28 mouse cellular contexts compared by ENCODE assay signal in the genomic region with DNA sequence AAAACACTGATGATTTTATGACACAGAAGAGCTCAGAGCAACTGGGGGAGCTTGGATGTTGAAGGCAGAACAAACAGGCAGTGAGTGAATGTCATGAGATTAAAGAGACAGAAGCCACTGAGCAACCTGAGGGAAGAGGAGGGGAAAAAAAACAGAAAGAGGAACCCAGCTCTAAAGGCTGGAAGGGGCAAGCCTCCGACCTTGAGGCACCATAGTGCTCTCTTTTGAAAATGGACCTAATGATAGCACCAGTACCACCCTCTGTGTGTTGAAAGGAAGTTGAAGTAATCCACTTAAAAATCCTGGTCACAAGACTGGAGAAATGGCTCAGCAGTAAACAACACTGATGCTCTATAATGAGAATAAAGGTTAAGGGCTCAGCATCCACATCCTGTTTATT. TPM values are rescaled to one million over a fixed set of nuclear protein-coding genes. Genes with fewer than 3 reads are reported as not detected.
A peak's percentile ranks its signal among the peaks of the same experiment; 100 is the strongest.
DNase-seq lines count a peak whose midpoint lies in the region; ATAC-seq and TF ChIP-seq lines count a peak whose summit lies in the region.
"Had no signal": no experiment of that assay in that cellular context is flagged by ENCODE, and none has a peak within 500 bp of the region (broad histone marks: within the 10 kb centered on the region; RNA-seq: fewer than 3 reads in every experiment).

No protein-coding gene starts in this region.

- no peaks in the 10 kb centered on the region for H3K36me3 ChIP-seq in liver, embryonic 15.5 days (replicated peaks)
- no peaks in the 10 kb centered on the region for H3K36me3 ChIP-seq in liver, embryonic 12.5 days
- peaks cover 0 to 16% of the 10 kb centered on the region in 2 experiments; a peak in 2 of 4 replicates for H3K36me3 ChIP-seq in MEL (ENCODE audit: control insufficient read depth in 1 of 2, insufficient read depth in 2 of 2, low read length in 2 of 2)
- no peaks in the 10 kb centered on the region for H3K36me3 ChIP-seq in midbrain, embryonic 11.5 days (ENCODE audit: control insufficient read depth, insufficient read depth, low read length)
- H3K36me3 ChIP-seq: embryonic facial prominence, embryonic 10.5 days; forebrain, embryonic 15.5 days; limb, embryonic 13.5 days; lung, embryonic 15.5 days; neural tube, embryonic 12.5 days had no signal

- DNase-seq in MEL (ENCODE audit: low read depth, low spot score): peak; percentile 16
- no peak for DNase-seq in midbrain, embryonic 11.5 days (ENCODE audit: low spot score, missing footprints)
- no peak for DNase-seq in heart, postnatal 4 days
- DNase-seq in thymus, postnatal 10 days (ENCODE audit: low spot score in 2 of 2): no peak
- DNase-seq: adrenal gland, postnatal 14 days; B cell, adult 2 months; cerebellum, adult 11 months; cerebellum, adult 9-11 months; gastrocnemius, postnatal 25 days; heart, adult 2 months; kidney, adult 9 months; kidney, postnatal 14 days; layer of hippocampus, postnatal 36 days; midbrain, embryonic 14.5 days; retina, postnatal 1 day; thymus, adult 18-20 months had no signal

- no peak for TF ChIP-seq CTCF in MEL (IDR thresholded peaks at IDR 0.05 in 2 of 3, conservative IDR thresholded peaks at IDR 0.05 in 1 of 3; ENCODE audit: control insufficient read depth in 1 of 3, insufficient read depth in 1 of 3, low read depth in 2 of 3, low read length in 3 of 3, poor library complexity in 1 of 3, severe bottlenecking in 1 of 3)

- no peak for TF ChIP-seq POLR2A in MEL (IDR thresholded peaks at IDR 0.05; ENCODE audit: control insufficient read depth in 1 of 2, insufficient read depth in 1 of 2, low read depth in 1 of 2, low read length in 2 of 2, poor library complexity in 1 of 2)

- H3K9me3 ChIP-seq in liver, embryonic 15.5 days (replicated peaks): no peaks in the 10 kb centered on the region
- no peaks in the 10 kb centered on the region for H3K9me3 ChIP-seq in liver, embryonic 12.5 days (replicated peaks)
- no peaks in the 10 kb centered on the region for H3K9me3 ChIP-seq in MEL (replicated peaks; ENCODE audit: insufficient read depth, low read length)
- H3K9me3 ChIP-seq in midbrain, embryonic 11.5 days (ENCODE audit: control insufficient read depth, low read length): no peaks in the 10 kb centered on the region
- H3K9me3 ChIP-seq: forebrain, embryonic 15.5 days; limb, embryonic 13.5 days; lung, embryonic 15.5 days; megakaryocyte, embryonic 14.5 days; neural tube, embryonic 12.5 days had no signal

- no peak overlapping the region for H3K9ac ChIP-seq in liver, embryonic 15.5 days
- H3K9ac ChIP-seq in liver, embryonic 12.5 days: no peak overlapping the region
- H3K9ac ChIP-seq in MEL (ENCODE audit: control insufficient read depth, low read depth, low read length, poor library complexity, severe bottlenecking): no peak overlapping the region
- H3K9ac ChIP-seq in midbrain, embryonic 11.5 days (ENCODE audit: low read length): no peak overlapping the region
- H3K9ac ChIP-seq: forebrain, embryonic 15.5 days; hindbrain, embryonic 14.5 days; limb, embryonic 13.5 days; lung, embryonic 15.5 days; neural tube, embryonic 12.5 days had no signal

- no peak for TF ChIP-seq EP300 in MEL (IDR thresholded peaks at IDR 0.05; ENCODE audit: low read depth in 1 of 2, low read length in 2 of 2)

- no peaks in the 10 kb centered on the region; the same call in 1 of the 2 replicates for H3K4me1 ChIP-seq in liver, embryonic 15.5 days (replicated peaks)
- H3K4me1 ChIP-seq in liver, embryonic 12.5 days: peaks cover 22% of the 10 kb centered on the region
- H3K4me1 ChIP-seq in MEL (ENCODE audit: control insufficient read depth in 1 of 2, insufficient read depth in 2 of 2, low read length in 2 of 2): peaks cover 3 to 29% of the 10 kb centered on the region in 2 experiments
- H3K4me1 ChIP-seq in midbrain, embryonic 11.5 days (ENCODE audit: control insufficient read depth, insufficient read depth, low read length): no peaks in the 10 kb centered on the region
- H3K4me1 ChIP-seq: embryonic facial prominence, embryonic 10.5 days; forebrain, embryonic 15.5 days; limb, embryonic 13.5 days; lung, embryonic 15.5 days; neural tube, embryonic 12.5 days had no signal

- TF ChIP-seq RAD21 in MEL (IDR thresholded peaks at IDR 0.05; ENCODE audit: low read depth, low read length): no peak

- 16% methylated on average over 1 of the region's 1 CpGs for WGBS in liver, embryonic 15.5 days (ENCODE audit: insufficient replicate concordance)
- WGBS in liver, embryonic 12.5 days (ENCODE audit: insufficient replicate concordance): 21% methylated on average over 1 of the region's 1 CpGs
- 45% methylated on average over 1 of the region's 1 CpGs for WGBS in midbrain, embryonic 11.5 days

- peak overlapping the region; percentile 62 for H3K27ac ChIP-seq in liver, embryonic 15.5 days (replicated peaks)
- H3K27ac ChIP-seq in liver, embryonic 12.5 days: no peak overlapping the region
- no peak overlapping the region for H3K27ac ChIP-seq in MEL (ENCODE audit: control insufficient read depth, low read depth, low read length)
- H3K27ac ChIP-seq in midbrain, embryonic 11.5 days (ENCODE audit: low read depth, low read length): no peak overlapping the region
- H3K27ac ChIP-seq: embryonic facial prominence, embryonic 10.5 days; forebrain, embryonic 15.5 days; heart, adult 2 months; hindbrain, embryonic 14.5 days; limb, embryonic 13.5 days; lung, embryonic 15.5 days; neural tube, embryonic 12.5 days had no signal

- H3K4me2 ChIP-seq in liver, embryonic 15.5 days: no peak overlapping the region; the same call in 1 of the 2 replicates
- H3K4me2 ChIP-seq in liver, embryonic 12.5 days: no peak overlapping the region
- H3K4me2 ChIP-seq in midbrain, embryonic 11.5 days: no peak overlapping the region
- H3K4me2 ChIP-seq: forebrain, embryonic 15.5 days; hindbrain, embryonic 14.5 days; limb, embryonic 13.5 days; lung, embryonic 15.5 days; neural tube, embryonic 12.5 days had no signal

- H3K27me3 ChIP-seq in liver, embryonic 15.5 days: no peaks in the 10 kb centered on the region
- no peaks in the 10 kb centered on the region for H3K27me3 ChIP-seq in liver, embryonic 12.5 days (replicated peaks)
- no peaks in the 10 kb centered on the region for H3K27me3 ChIP-seq in MEL (ENCODE audit: control insufficient read depth in 1 of 2, insufficient read depth in 2 of 2, low read length in 2 of 2)
- H3K27me3 ChIP-seq in midbrain, embryonic 11.5 days (ENCODE audit: control insufficient read depth, insufficient read depth, low read length): no peaks in the 10 kb centered on the region
- H3K27me3 ChIP-seq: forebrain, embryonic 15.5 days; limb, embryonic 13.5 days; lung, embryonic 15.5 days; megakaryocyte, embryonic 14.5 days; neural tube, embryonic 12.5 days had no signal

- no peaks in the 10 kb centered on the region for H3K79me2 ChIP-seq in MEL (ENCODE audit: control insufficient read depth, insufficient read depth, low read length, poor library complexity)

- no peak for ATAC-seq in liver, embryonic 15.5 days (ENCODE audit: insufficient read depth)
- ATAC-seq in liver, embryonic 12.5 days: no peak
- ATAC-seq in granulocyte monocyte progenitor cell, adult 5-6 weeks (replicated peaks; ENCODE audit: poor library complexity, severe bottlenecking): peak; percentile 23; the same call in 1 of the 2 replicates
- peak; percentile 30 for ATAC-seq in megakaryocyte, adult 5-6 weeks (ENCODE audit: poor library complexity, severe bottlenecking)
- ATAC-seq in midbrain, embryonic 11.5 days (ENCODE audit: low FRiP score): no peak
- ATAC-seq: forebrain, embryonic 15.5 days; intestine, embryonic 16.5 days had no signal

- H3K4me3 ChIP-seq in liver, embryonic 15.5 days (replicated peaks): no peak overlapping the region
- H3K4me3 ChIP-seq in liver, embryonic 12.5 days: no peak overlapping the region
- H3K4me3 ChIP-seq in MEL (ENCODE audit: control insufficient read depth in 1 of 2, insufficient read depth in 1 of 2, low read depth in 2 of 2, low read length in 2 of 2): no peak overlapping the region
- H3K4me3 ChIP-seq in midbrain, embryonic 11.5 days (ENCODE audit: low read depth, low read length): no peak overlapping the region
- H3K4me3 ChIP-seq: embryonic facial prominence, embryonic 10.5 days; forebrain, embryonic 15.5 days; heart, adult 2 months; limb, embryonic 13.5 days; lung, embryonic 15.5 days; neural tube, embryonic 12.5 days had no signal

TF ChIP-seq in MEL, 35 proteins besides CTCF, POLR2A, EP300 and RAD21 (continues in another document):
- TF ChIP-seq RCOR1 (IDR thresholded peaks at IDR 0.05; ENCODE audit: low read depth, low read length) (no peak), ELF1 (IDR thresholded peaks at IDR 0.05; ENCODE audit: low read depth, low read length) (no peak), CHD1 (IDR thresholded peaks at IDR 0.05; ENCODE audit: low read depth, low read length) (no peak), KAT2A (conservative IDR thresholded peaks at IDR 0.05; ENCODE audit: low read depth, low read length) (no peak), ZC3H11A (IDR thresholded peaks at IDR 0.05; ENCODE audit: low read depth, low read length) (no peak)

RNA-seq across cellular contexts. Expression of a gene that starts 9.1 kb away (rescaled TPM):
- polyA plus RNA-seq in liver, embryonic 15.5 days (2015; fragmentation: Nextera tagmentation; extraction: Ambion mirVana): 11.9 and 12.3 TPM in 2 replicates
- polyA plus RNA-seq in liver, embryonic 12.5 days (2016; fragmentation: Nextera tagmentation; extraction: Ambion mirVana): 7.4 and 8.5 TPM in 2 replicates
- 0.08 and 0.13 TPM in 2 replicates for total RNA-seq in MEL (2012; rRNA removed)
- polyA plus RNA-seq in MEL (2012; ENCODE audit: insufficient read depth in 1 of 2, insufficient read length in 2 of 2, low read depth in 1 of 2, low replicate concordance in 2 of 2, missing spikeins in 1 of 2): under 1 TPM in 1 of 2 experiments, not detected in 1; 0.40 TPM
- total RNA-seq in granulocyte monocyte progenitor cell, adult 5-6 weeks (2014; fragmentation: Nextera tagmentation): 93.6 and 116 TPM in 2 replicates
- total RNA-seq in granulocyte monocyte progenitor cell, adult 5-6 weeks (2017): 108 and 121 TPM in 2 replicates
- 151 and 157 TPM in 2 replicates for total RNA-seq in megakaryocyte, adult 5-6 weeks (2015)
- 380 and 381 TPM in 2 replicates for total RNA-seq in megakaryocyte, adult 5-6 weeks (2017)
- 3.0 and 3.3 TPM in 2 replicates for polyA plus RNA-seq in midbrain, embryonic 11.5 days (2014; fragmentation: Nextera tagmentation; extraction: Ambion mirVana)
- 1 to 10 TPM; 1.2 to 2.3 TPM for total RNA-seq in heart, postnatal 4 days (2021)

RNA-seq across cellular contexts. Expression of a gene that starts 40.6 kb away (rescaled TPM):
- 5.4 and 7.1 TPM in 2 replicates for polyA plus RNA-seq in liver, embryonic 15.5 days (2015; fragmentation: Nextera tagmentation; extraction: Ambion mirVana)
- 12.3 and 13.7 TPM in 2 replicates for polyA plus RNA-seq in liver, embryonic 12.5 days (2016; fragmentation: Nextera tagmentation; extraction: Ambion mirVana)
- total RNA-seq in MEL (2012; rRNA removed): 9.6 and 11.3 TPM in 2 replicates
- polyA plus RNA-seq in MEL (2012; ENCODE audit: insufficient read depth in 1 of 2, insufficient read length in 2 of 2, low read depth in 1 of 2, low replicate concordance in 2 of 2, missing spikeins in 1 of 2): 10 to 100 TPM in 1 of 2 experiments, not detected in 1; 21.0 TPM
- 36.8 and 48.4 TPM in 2 replicates for total RNA-seq in granulocyte monocyte progenitor cell, adult 5-6 weeks (2014; fragmentation: Nextera tagmentation)
- 18.3 and 19.7 TPM in 2 replicates for total RNA-seq in granulocyte monocyte progenitor cell, adult 5-6 weeks (2017)
- total RNA-seq in megakaryocyte, adult 5-6 weeks (2015): 27.5 and 28.6 TPM in 2 replicates
- 39.7 and 41.6 TPM in 2 replicates for total RNA-seq in megakaryocyte, adult 5-6 weeks (2017)
- 22.7 and 25.9 TPM in 2 replicates for polyA plus RNA-seq in midbrain, embryonic 11.5 days (2014; fragmentation: Nextera tagmentation; extraction: Ambion mirVana)
- total RNA-seq in heart, postnatal 4 days (2021): 10 to 100 TPM; 35.3 to 36.1 TPM

Comparison
In these comparisons a context has a peak if more than half of its experiments do, and no peak if none do; other contexts are left out.
1. ATAC-seq: peak in granulocyte monocyte progenitor cell, adult 5-6 weeks (single experiment) and megakaryocyte, adult 5-6 weeks (single experiment); none in liver, embryonic 15.5 days (single experiment), liver, embryonic 12.5 days (single experiment) and midbrain, embryonic 11.5 days (single experiment).
2. RNA of a gene that starts 9.1 kb away (total RNA-seq): 151 to 381 TPM in megakaryocyte, adult 5-6 weeks and 93.6 to 121 TPM in granulocyte monocyte progenitor cell, adult 5-6 weeks; 1.2 to 2.3 TPM in heart, postnatal 4 days and 0.08 to 0.13 TPM in MEL; every median in the first group is over 10 times any median in the second.